Mouse (Mus musculus): Measurements from ENCODE around the gene Ap4m1. TPM values are rescaled to one million over a fixed set of nuclear protein-coding genes. Genes with fewer than 3 reads are reported as not detected.

The Ap4m1 gene
- total and polyA plus RNA-seq, 3 experiments, result 22.2 to 38.5 TPM; not detected in 1

- TF ChIP-seq MAX (IDR thresholded peaks at IDR 0.05; ENCODE audit: low read length), result peak; percentile 28; the same call in 1 of the 2 replicates
- TF ChIP-seq MYB (IDR thresholded peaks at IDR 0.05; ENCODE audit: low read depth, low read length), result no peak
- TF ChIP-seq E2F4 (IDR thresholded peaks at IDR 0.05; ENCODE audit: borderline replicate concordance, low read depth, low read length), result no peak
- TF ChIP-seq TBP (IDR thresholded peaks at IDR 0.05; ENCODE audit: low read depth, low read length), result peak; percentile 74
These were observed 10.7 kb upstream of the Ap4m1 start, which contains the start of gene Cops6 (continued) for GRCm38 (mm10) chr5:138160842-138161665.

DNA sequence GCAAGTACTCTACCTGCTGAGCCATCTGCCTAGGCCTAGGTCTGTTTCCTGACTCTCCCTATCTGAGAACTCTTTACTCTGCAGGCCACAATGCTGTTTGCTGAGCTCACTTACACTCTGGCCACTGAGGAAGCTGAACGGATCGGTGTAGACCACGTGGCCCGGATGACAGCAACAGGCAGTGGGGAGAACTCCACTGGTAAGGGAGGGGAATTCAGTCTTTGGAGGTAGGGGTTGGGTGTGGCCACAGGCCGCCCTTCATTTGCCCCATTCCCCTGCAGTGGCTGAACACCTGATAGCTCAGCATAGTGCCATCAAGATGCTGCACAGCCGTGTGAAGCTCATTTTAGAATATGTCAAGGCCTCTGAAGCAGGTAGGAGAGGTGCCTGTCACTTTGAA lies 8.8 kb upstream of the Ap4m1 start:
- H3K4me3 ChIP-seq (ENCODE audit: control insufficient read depth in 1 of 2, insufficient read depth in 1 of 2, low read depth in 2 of 2, low read length in 2 of 2), result no peak overlapping the region
- peaks cover 9% of the 10 kb centered on the region for H3K79me2 ChIP-seq (ENCODE audit: control insufficient read depth, insufficient read depth, low read length, poor library complexity)
- TF ChIP-seq POLR2AphosphoS2 (IDR thresholded peaks at IDR 0.05; ENCODE audit: low read length) (no peak), JUND (IDR thresholded peaks at IDR 0.05; ENCODE audit: low read depth, low read length) (no peak)
- DNase-seq (ENCODE audit: low read depth, low spot score), result no peak
- H3K9me3 ChIP-seq (replicated peaks; ENCODE audit: insufficient read depth, low read length), result no peaks in the 10 kb centered on the region
- no peaks in the 10 kb centered on the region for H3K27me3 ChIP-seq (ENCODE audit: control insufficient read depth in 1 of 2, insufficient read depth in 2 of 2, low read length in 2 of 2)
- H3K36me3 ChIP-seq (ENCODE audit: control insufficient read depth in 1 of 2, insufficient read depth in 2 of 2, low read length in 2 of 2), result peaks cover 3 to 7% of the 10 kb centered on the region in 2 experiments; a peak in 1 of 4 replicates
- H3K4me1 ChIP-seq (ENCODE audit: control insufficient read depth in 1 of 2, insufficient read depth in 2 of 2, low read length in 2 of 2), result peaks cover 0 to 3% of the 10 kb centered on the region in 2 experiments; a peak in 1 of 4 replicates
- H3K27ac ChIP-seq (ENCODE audit: control insufficient read depth, low read depth, low read length), result no peak overlapping the region
- H3K9ac ChIP-seq (ENCODE audit: control insufficient read depth, low read depth, low read length, poor library complexity, severe bottlenecking), result no peak overlapping the region

- H3K27me3 ChIP-seq (ENCODE audit: control insufficient read depth in 1 of 2, insufficient read depth in 2 of 2, low read length in 2 of 2), result no peaks in the 10 kb centered on the region
- H3K4me3 ChIP-seq (ENCODE audit: control insufficient read depth in 1 of 2, insufficient read depth in 1 of 2, low read depth in 2 of 2, low read length in 2 of 2), result no peak overlapping the region
- no peak for TF ChIP-seq CTCF (IDR thresholded peaks at IDR 0.05 in 2 of 3, conservative IDR thresholded peaks at IDR 0.05 in 1 of 3; ENCODE audit: control insufficient read depth in 1 of 3, insufficient read depth in 1 of 3, low read depth in 2 of 3, low read length in 3 of 3, poor library complexity in 1 of 3, severe bottlenecking in 1 of 3)
- 0 out of 2 replicates have a peak, but pooled peaks have one; percentile 6 for TF ChIP-seq MAFK (IDR thresholded peaks at IDR 0.05; ENCODE audit: borderline replicate concordance, low read depth, low read length)
- H3K79me2 ChIP-seq (ENCODE audit: control insufficient read depth, insufficient read depth, low read length, poor library complexity), result peaks cover 9% of the 10 kb centered on the region
- H3K27ac ChIP-seq (ENCODE audit: control insufficient read depth, low read depth, low read length), result no peak overlapping the region
- no peaks in the 10 kb centered on the region for H3K9me3 ChIP-seq (replicated peaks; ENCODE audit: insufficient read depth, low read length)
- H3K36me3 ChIP-seq (ENCODE audit: control insufficient read depth in 1 of 2, insufficient read depth in 2 of 2, low read length in 2 of 2), result peaks cover 3 to 7% of the 10 kb centered on the region in 2 experiments; a peak in 2 of 4 replicates
- H3K4me1 ChIP-seq (ENCODE audit: control insufficient read depth in 1 of 2, insufficient read depth in 2 of 2, low read length in 2 of 2), result peaks cover 0 to 3% of the 10 kb centered on the region in 2 experiments; a peak in 1 of 4 replicates
- H3K9ac ChIP-seq (ENCODE audit: control insufficient read depth, low read depth, low read length, poor library complexity, severe bottlenecking), result no peak overlapping the region
- peak; percentile 42 for DNase-seq (ENCODE audit: low read depth, low spot score)
These were observed 8.2 kb upstream of the Ap4m1 start for GRCm38 (mm10) chr5:138163610-138164009.

GRCm38 (mm10) chr5:138165594-138165993 lies 6.2 kb upstream of the Ap4m1 start:
- no peak overlapping the region for H3K27ac ChIP-seq (ENCODE audit: control insufficient read depth, low read depth, low read length)
- H3K36me3 ChIP-seq (ENCODE audit: control insufficient read depth in 1 of 2, insufficient read depth in 2 of 2, low read length in 2 of 2), result peaks cover 6 to 15% of the 10 kb centered on the region in 2 experiments; a peak in 3 of 4 replicates
- DNase-seq (ENCODE audit: low read depth, low spot score), result no peak
- TF ChIP-seq POLR2AphosphoS2 (IDR thresholded peaks at IDR 0.05; ENCODE audit: low read length) (no peak; the same call in 1 of the 2 replicates), GATA1 (IDR thresholded peaks at IDR 0.05; ENCODE audit: low read depth, low read length) (no peak), POLR2A (IDR thresholded peaks at IDR 0.05; ENCODE audit: control insufficient read depth in 1 of 2, insufficient read depth in 1 of 2, low read depth in 1 of 2, low read length in 2 of 2, poor library complexity in 1 of 2) (peak; percentile 46; a peak in 2 of 4 replicates), ZNF384 (IDR thresholded peaks at IDR 0.05; ENCODE audit: low read depth, low read length) (no peak), MAFK (IDR thresholded peaks at IDR 0.05; ENCODE audit: borderline replicate concordance, low read depth, low read length) (peak; percentile 63; the same call in 1 of the 2 replicates), KAT2A (conservative IDR thresholded peaks at IDR 0.05; ENCODE audit: low read depth, low read length) (no peak), ZC3H11A (IDR thresholded peaks at IDR 0.05; ENCODE audit: low read depth, low read length) (no peak), BHLHE40 (IDR thresholded peaks at IDR 0.05; ENCODE audit: borderline replicate concordance, low read depth, low read length) (no peak), POLR2AphosphoS5 (IDR thresholded peaks at IDR 0.05; ENCODE audit: borderline replicate concordance, low read depth, low read length) (peak; percentile 14; the same call in 1 of the 2 replicates)
- H3K9me3 ChIP-seq (replicated peaks; ENCODE audit: insufficient read depth, low read length), result no peaks in the 10 kb centered on the region
- H3K4me3 ChIP-seq (ENCODE audit: control insufficient read depth in 1 of 2, insufficient read depth in 1 of 2, low read depth in 2 of 2, low read length in 2 of 2), result no peak overlapping the region
- no peaks in the 10 kb centered on the region for H3K27me3 ChIP-seq (ENCODE audit: control insufficient read depth in 1 of 2, insufficient read depth in 2 of 2, low read length in 2 of 2)
- H3K79me2 ChIP-seq (ENCODE audit: control insufficient read depth, insufficient read depth, low read length, poor library complexity), result peaks cover 23% of the 10 kb centered on the region
- H3K9ac ChIP-seq (ENCODE audit: control insufficient read depth, low read depth, low read length, poor library complexity, severe bottlenecking), result no peak overlapping the region
- peaks cover 0 to 3% of the 10 kb centered on the region in 2 experiments; a peak in 1 of 4 replicates for H3K4me1 ChIP-seq (ENCODE audit: control insufficient read depth in 1 of 2, insufficient read depth in 2 of 2, low read length in 2 of 2)
